Mouse (Mus musculus) liver, adult 2 months (tissue): ENCODE measurements at regions not wholly inside any gene's neighbourhood (a gene's known extent, or its start where the extent isn't known, plus 50 kb on each side); places are given as distances from the start of the nearest gene placed in this dataset.
A peak's percentile ranks its signal among the peaks of the same experiment; 100 is the strongest.
"Not testable (repeated sequence)": the region's sequence is repeated elsewhere in the genome, so short reads cannot be mapped to it uniquely, and the experiment has no call there.

Experiments used
- DNase-seq: peaks from one replicate; pipeline ENCODE4 v3.0.0-alpha.2; 2011; ENCODE audit warnings: low read depth, low spot score; ENCODE audit errors: extremely low read depth
- H3K27ac ChIP-seq: fragments of 200-500 bp; replicated peaks from 2 replicates; pipeline ENCODE4 v1.5.1; 2012; ENCODE audit warnings: low read depth, mild to moderate bottlenecking, control low read depth, inconsistent platforms, low read length; ENCODE audit not compliant: insufficient read depth
- H3K27me3 ChIP-seq: fragments of 200-500 bp; 2 replicates; pipeline ENCODE4 v1.6.1; 2012; ENCODE audit warnings: mild to moderate bottlenecking, moderate library complexity, low read length, inconsistent platforms; ENCODE audit not compliant: control insufficient read depth, insufficient read depth
- H3K36me3 ChIP-seq: fragments of 200-500 bp; 2 replicates; pipeline ENCODE4 v1.6.1; 2012; ENCODE audit warnings: low read length, inconsistent platforms; ENCODE audit not compliant: control insufficient read depth, insufficient read depth
- H3K4me1 ChIP-seq: fragments of 200-500 bp; 2 replicates; pipeline ENCODE4 v1.6.1; 2011; ENCODE audit warnings: low read length; ENCODE audit not compliant: control insufficient read depth, insufficient read depth
- H3K4me3 ChIP-seq: fragments of 200-500 bp; 2 replicates; pipeline ENCODE4 v1.5.1; 2011; ENCODE audit warnings: low read depth, mild to moderate bottlenecking, control low read depth, low read length, moderate library complexity; ENCODE audit not compliant: insufficient read depth
- H3K79me2 ChIP-seq: fragments of 200-500 bp; 2 replicates; pipeline ENCODE4 v1.6.1; 2012; ENCODE audit warnings: inconsistent platforms, mild to moderate bottlenecking, low read length, moderate library complexity; ENCODE audit not compliant: control insufficient read depth, insufficient read depth
- H3K9ac ChIP-seq: fragments of 200-500 bp; 2 replicates; pipeline ENCODE4 v1.6.1; 2012; ENCODE audit warnings: low read depth, mild to moderate bottlenecking, control low read depth, inconsistent platforms, low read length
- CTCF ChIP-seq: fragments of 200-500 bp; IDR thresholded peaks from 2 replicates; pipeline ENCODE4 v1.5.1; 2011; ENCODE audit warnings: low read depth, low read length, control low read depth
- POLR2A ChIP-seq: fragments of 200-500 bp; IDR thresholded peaks from 2 replicates; pipeline ENCODE4 v1.6.1; 2011; ENCODE audit warnings: low read length, control low read depth; ENCODE audit not compliant: insufficient read depth; ENCODE audit errors: extremely low read depth
- WGBS: fragments of 180-500 bp; shearing (Covaris S2); methylation state at CpG from one replicate; pipeline ENCODE4 v1.1.7; 2018; 5-methylcytosine and 5-hydroxymethylcytosine counted together

DNA sequence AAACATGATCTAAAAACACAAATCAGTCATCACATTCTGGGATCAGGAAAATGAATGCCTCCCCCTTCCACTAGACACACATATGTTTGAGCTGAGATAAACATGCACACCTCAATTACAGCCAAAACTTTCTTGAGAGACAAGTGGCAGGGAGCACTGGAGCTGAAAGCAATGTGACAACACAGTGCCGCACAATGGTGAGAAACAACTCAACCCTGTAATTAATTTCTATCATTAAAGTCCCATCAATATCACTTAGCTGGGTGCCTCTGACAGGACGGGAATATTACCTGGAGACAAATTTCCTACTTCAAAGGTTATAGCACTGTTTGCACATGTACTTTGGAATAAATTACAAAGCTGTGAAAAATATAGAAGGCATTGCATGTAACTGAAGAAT, 381.2 kb upstream of the Amd2 start:
- no peak overlapping the region for H3K9ac ChIP-seq
- no peaks in the 10 kb centered on the region for H3K27me3 ChIP-seq
- H3K27ac ChIP-seq = no peak overlapping the region
- no peaks in the 10 kb centered on the region for H3K79me2 ChIP-seq
- no peaks in the 10 kb centered on the region for H3K4me1 ChIP-seq
- H3K4me3 ChIP-seq = no peak overlapping the region
- H3K36me3 ChIP-seq = no peaks in the 10 kb centered on the region
- DNase-seq = no peak
- WGBS = 78% methylated on average over 2 of the region's 2 CpGs
- no peak for TF ChIP-seq POLR2A
- TF ChIP-seq CTCF = no peak

DNA sequence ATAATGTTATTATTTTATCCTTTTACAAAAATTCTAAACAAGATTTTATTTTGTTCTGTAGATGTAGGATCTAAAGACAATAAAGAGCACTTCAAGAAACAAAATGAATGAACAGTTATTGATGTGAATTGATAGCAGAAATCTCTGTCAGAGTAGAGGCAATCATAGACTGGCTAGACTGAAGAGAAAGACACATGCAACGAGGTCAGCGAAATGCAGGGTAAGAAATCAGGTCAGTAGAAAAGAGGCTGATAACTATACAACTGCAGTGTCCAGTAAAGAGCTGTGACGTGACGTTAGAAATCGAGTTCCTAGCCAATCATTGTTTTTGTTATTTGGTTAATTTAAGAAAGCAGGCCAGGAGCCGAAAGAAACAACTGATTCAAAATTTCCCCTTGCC, 343.0 kb upstream of the Amd2 start:
- Histone ChIP-seq H3K4me1 (no peaks in the 10 kb centered on the region), H3K27ac (no peak overlapping the region), H3K36me3 (no peaks in the 10 kb centered on the region), H3K79me2 (no peaks in the 10 kb centered on the region), H3K27me3 (no peaks in the 10 kb centered on the region), H3K4me3 (no peak overlapping the region), H3K9ac (no peak overlapping the region)
- TF ChIP-seq POLR2A (no peak), CTCF (no peak)
- DNase-seq = no peak
- WGBS = 81% methylated on average over 6 of the region's 6 CpGs

DNA sequence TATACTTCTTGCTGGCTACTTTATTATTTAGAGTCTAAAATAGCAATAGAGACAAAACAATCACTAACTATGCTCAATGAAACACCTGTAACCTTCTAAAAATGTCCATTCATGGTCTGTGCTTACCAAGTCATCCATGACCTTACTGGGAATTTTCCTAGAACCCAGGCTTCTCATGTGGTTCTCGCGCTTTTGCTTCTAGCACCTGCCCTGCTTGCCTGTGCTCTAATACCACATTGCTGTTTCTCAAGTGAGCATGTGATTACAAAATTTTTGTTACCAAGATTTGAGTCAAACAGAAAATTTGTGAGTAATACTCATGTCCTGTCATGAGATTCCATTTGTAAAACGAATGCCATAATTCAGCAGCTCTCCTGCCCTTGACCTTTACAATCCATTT, 324.8 kb upstream of the Amd2 start:
- Histone ChIP-seq H3K79me2 (no peaks in the 10 kb centered on the region), H3K27me3 (no peaks in the 10 kb centered on the region), H3K4me3 (no peak overlapping the region), H3K9ac (no peak overlapping the region), H3K4me1 (no peaks in the 10 kb centered on the region), H3K27ac (no peak overlapping the region), H3K36me3 (no peaks in the 10 kb centered on the region)
- TF ChIP-seq POLR2A (no peak), CTCF (no peak)
- no peak for DNase-seq
- WGBS = 80% methylated on average over 3 of the region's 3 CpGs

DNA sequence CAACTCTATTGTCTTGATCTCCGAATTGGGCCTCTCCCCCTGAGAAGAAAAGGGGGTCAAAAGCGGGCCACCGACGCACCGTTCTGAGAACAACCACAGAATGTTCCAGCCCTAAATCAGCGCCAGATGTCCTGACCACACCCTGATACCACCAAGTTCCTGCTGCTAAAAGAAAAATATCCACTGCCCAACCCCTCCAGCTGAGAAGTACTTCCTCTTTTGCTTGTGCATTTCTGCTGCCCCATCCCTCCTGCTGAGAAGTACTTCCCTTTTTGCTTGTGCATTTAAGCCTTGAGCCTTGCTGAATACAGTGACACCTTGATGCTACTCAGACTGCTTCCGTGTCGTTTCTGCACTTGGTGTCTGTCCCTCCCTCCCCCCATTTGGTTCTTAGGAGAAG, 287.2 kb upstream of the Amd2 start:
- not testable (repeated sequence) for H3K27ac ChIP-seq, H3K79me2 ChIP-seq, H3K9ac ChIP-seq, H3K4me1 ChIP-seq, H3K27me3 ChIP-seq, H3K36me3 ChIP-seq, H3K4me3 ChIP-seq, DNase-seq
- 87% methylated on average over 8 of the region's 8 CpGs for WGBS

DNA sequence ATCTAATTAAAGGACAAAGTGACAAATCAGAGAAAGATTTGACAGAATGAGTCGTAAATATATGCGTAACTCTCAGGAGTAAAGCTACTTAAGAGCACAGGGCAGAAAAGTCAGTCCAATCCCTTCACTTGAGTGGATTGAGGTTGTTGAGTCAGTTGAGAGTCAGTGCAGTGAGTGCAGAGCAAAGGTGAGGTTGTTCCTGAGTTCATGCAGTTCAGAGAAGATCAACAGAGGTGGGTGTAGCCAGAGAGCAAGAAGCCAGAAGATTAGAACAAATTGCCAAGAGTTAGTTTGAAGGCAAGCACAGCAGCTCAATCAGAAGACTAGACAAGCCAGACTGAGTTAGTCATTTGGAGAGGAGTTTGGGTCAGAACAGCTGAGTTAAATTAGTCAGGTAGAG, 237.4 kb upstream of the Amd2 start:
- H3K4me3 ChIP-seq = no peak overlapping the region
- H3K36me3 ChIP-seq = no peaks in the 10 kb centered on the region
- no peaks in the 10 kb centered on the region; the same call in 1 of the 2 replicates for H3K27me3 ChIP-seq
- no peak for TF ChIP-seq CTCF
- no peak overlapping the region for H3K27ac ChIP-seq
- WGBS = 82% methylated on average over 2 of the region's 2 CpGs
- peak; percentile 60 for DNase-seq
- no peak overlapping the region for H3K9ac ChIP-seq
- no peaks in the 10 kb centered on the region for H3K79me2 ChIP-seq
- no peaks in the 10 kb centered on the region for H3K4me1 ChIP-seq

- H3K27me3 ChIP-seq = no peaks in the 10 kb centered on the region; the same call in 1 of the 2 replicates
- no peaks in the 10 kb centered on the region for H3K4me1 ChIP-seq
- no peak overlapping the region for H3K4me3 ChIP-seq
- H3K36me3 ChIP-seq = no peaks in the 10 kb centered on the region
- no peaks in the 10 kb centered on the region for H3K79me2 ChIP-seq
- H3K9ac ChIP-seq = no peak overlapping the region
- TF ChIP-seq CTCF = no peak
- TF ChIP-seq POLR2A = no peak
- 76% methylated on average over 1 of the region's 1 CpGs for WGBS
- DNase-seq = no peak
- H3K27ac ChIP-seq = no peak overlapping the region
Measured at GRCm38 (mm10) chr10:35946006-35946405, 234.3 kb upstream of the Amd2 start.
